Mouse (Mus musculus): ENCODE data around the gene Prmt7.
A peak's percentile ranks its signal among the peaks of the same experiment; 100 is the strongest.

Gene Prmt7

DNA sequence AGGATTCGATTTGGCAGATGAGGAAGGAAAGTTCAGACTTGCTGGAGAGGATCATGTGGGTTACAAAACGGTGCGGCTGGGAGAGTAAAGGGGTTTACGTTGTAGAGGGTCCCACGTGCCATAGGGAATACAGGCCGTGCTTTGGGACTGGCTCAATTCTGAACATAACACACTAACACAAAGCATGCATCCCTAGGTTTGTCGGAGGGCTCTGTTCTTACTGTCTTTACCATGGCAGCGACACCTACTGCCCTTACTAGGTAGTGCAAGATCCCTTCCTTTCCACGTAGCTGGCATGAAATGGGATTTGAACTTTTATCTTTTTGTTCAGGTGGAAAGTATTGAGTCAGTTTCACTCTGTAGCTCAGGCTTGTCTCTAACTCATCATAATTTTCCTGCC is 15.9 kb downstream of the Prmt7 start:
- DNase-seq, result peak; percentile 78 to 82

DNA sequence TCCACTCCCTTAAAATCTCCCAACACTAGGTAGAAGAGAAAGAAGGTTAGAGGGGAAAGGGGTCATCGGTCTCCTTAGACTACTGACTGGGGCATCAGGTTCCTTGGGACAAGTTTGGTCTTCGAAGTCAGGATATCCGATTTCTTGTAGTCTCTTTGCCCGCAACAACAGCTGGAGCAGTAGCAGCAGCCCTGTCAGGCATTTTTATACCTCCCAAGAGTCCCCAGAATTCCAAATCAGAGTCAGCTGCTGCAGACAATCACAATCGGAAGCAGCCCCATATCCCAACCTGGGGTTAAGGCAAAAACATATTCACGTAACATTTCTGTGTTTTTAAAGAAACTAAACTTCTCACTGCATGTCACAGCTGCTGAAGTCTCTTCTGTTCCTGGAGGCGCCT is 20.8 kb downstream of the Prmt7 start:
- DNase-seq, result no peak

DNA sequence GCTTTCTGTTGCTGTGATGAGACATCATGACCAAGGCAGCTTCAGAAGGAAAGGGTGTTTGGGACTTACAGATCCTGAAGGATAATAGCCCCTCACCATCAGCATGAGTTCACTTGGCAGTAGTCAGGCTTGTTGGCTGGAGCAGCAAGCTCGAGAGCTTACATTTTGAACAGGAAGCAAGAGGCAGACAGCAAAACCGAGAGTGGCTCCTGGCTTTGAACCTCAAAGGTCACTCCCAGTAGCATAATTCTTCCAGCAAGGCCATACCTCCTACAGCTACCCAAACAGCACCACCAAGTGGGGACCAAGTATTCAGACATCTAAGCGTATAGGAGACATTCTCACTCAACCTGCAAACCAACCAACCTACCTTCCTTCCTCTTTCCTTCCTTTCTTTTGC is 22.0 kb downstream of the Prmt7 start:
- DNase-seq, result no peak

DNA sequence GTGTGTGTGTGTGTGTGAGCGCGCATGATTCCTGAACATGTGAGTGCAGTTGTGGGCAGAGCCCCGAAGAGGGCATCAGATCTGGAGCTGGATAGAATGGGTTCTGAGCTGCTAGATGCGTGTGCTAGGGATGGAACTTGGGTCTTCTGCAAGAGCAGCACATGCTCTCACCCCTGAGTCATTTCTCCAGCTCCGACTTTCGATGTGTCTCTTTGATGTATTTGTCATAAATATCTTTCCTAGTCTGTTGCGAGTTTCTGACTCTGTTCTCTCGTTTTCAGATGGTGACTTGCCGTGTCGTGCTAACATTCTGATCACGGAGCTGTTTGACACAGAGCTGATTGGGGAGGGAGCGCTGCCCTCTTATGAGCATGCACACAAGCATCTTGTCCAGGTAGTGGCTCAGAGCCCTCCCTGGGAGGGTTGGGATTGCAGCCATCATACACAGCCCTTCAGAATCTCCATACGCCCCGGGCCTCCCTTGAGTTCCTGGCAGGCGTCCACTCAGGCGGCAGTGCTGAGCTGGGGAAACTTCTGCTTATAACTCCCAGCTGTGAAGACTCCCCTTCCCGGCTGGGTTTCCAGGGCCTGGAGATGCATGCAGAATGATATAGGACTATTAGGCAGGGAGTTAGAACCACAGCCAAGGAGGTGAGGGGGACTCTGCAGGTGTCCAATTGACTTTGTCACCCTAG is 24.0 kb downstream of the Prmt7 start:
- DNase-seq, result no peak

- DNase-seq, result peak; percentile 52
Observed at GRCm38 (mm10) chr8:106237106-106237505, 26.4 kb downstream of the Prmt7 start.

DNA sequence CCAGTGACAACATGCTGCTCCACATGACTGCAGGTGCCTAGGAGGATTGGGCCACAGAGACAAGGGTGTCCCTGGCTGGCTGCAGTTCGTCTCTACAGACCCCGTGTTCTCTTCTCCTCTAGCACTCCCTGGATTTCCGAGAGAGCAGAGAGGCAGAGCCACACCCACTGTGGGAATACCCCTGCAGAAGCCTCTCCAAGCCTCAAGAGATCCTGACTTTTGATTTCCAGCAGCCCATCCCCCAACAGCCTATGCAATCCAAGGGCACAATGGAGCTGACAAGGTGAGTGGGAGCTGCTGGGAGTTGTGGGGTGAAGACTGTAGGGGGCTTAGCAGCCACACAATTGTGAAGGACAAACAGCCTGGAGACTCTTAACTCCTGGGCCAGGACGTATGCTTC is 39.5 kb downstream of the Prmt7 start:
- no peak for DNase-seq

DNA sequence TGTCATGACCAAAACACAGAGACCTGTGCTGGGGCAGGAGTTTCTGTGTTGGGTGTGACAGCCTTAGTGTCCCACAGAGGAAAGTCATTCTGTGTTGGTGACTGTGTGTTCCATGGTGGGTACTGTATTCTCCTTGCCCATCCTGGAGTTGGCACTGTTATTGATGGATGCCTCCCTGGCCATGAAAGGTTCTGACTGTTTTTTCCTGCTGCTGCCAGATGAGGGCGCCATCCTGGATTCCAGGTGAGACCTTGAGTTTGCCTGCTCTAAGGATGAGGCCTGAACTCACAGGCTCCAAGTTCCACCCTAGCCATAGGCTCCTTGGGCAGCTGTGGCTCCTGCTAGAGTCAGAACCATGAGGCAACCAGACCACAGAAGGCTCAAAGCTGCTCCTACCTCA is 47.4 kb downstream of the Prmt7 start:
- DNase-seq, result peak in 1 of 2 experiments; percentile 49

- DNase-seq, result peak; percentile 92 to 95
Observed at GRCm38 (mm10) chr8:106259579-106260255, 49.0 kb downstream of the Prmt7 start.

DNA sequence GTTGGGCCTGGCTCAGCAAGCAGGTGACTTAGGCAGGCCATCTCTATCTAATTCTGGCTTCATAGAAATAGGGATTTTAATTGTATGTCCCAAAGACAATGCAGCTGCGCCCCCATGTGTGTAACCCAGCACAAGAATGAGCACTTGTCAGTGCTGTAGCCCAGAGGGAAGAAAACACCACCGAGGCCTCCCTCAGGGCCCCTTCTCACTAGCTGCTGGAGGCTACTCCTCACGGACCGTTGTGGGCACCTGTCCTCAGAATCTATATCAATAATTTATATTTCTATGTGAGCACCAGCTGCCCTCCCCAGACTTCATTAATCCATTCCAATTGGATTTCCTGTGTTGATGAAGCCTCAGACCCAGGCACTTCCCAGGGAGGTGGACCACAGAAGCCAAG is 50.2 kb downstream of the Prmt7 start:
- DNase-seq, result no peak

DNA sequence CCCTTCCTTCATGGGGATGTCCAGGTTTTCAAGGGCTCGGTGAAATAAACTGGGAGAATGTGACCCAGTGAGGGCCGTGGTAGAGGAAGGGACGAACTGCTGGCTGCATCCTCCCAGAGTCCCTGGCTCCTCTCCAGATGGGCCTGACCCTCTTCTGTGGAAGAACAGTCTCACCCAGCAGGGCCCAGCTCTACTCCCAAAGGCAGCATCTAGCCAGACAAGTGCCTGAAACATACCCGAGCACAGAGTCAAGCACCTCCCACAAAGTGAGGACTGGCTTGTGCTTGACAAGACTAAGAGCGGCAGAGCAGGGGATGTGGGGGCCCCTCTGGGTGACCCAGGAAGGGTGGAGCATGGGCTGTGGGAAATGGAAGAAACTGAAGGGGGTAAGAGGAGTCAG is 51.6 kb downstream of the Prmt7 start:
- DNase-seq, result peak; percentile 64 to 69

- peak; percentile 74 to 82 for DNase-seq
Observed at GRCm38 (mm10) chr8:106263928-106264327, 53.2 kb downstream of the Prmt7 start.

DNA sequence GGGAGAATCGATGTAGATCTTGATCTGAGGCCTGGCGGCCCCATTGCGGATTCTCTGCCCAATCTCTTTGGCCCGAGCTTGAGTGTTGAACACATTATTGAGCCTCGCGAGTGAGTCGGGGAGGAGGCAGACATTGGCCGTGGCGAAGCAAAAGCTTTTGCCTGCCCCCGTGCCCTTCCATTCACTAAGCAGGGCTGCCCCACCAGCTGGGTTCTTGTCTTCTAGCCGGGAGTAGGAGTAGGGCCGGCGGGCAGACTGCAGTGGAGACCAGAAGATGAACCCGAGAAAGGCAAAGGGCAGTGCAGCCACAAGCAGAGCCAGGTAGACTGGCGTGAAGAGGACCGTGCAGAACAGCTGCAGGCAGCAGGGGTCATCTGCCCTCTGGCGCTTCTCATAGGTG is 54.7 kb downstream of the Prmt7 start:
- DNase-seq, result peak; percentile 45 to 52

DNA sequence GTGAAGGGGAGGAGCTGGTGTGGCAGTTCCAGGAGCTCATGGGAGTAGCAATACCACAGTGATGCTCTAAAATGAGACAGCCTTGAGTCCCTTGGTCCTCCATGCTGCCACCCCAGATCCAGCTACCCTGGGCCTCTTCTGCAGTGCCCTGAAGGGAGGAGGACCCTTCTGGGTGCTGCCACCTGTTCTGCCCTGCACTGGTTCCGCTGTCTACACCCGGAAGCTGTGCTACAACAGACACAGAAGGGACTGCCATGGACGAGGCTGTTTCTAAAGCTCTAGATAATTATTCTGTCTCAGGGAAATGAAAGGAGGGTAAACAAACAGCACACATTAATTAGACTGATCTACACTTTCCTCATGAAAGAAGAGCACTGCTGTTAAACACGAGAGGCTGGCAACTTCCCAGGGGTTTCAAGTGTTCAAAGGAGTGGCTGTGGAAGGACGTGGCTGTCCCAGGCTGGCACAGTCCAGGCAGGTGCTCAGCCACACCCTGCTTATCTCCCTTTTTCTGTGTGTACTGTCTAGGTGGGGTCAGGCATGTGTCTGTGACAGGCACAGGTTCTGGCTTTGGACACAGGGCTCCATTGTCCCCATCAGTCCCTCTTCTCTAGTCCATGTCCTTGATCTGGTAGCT is 58.1 kb downstream of the Prmt7 start:
- no peak for DNase-seq

- peak; percentile 50 to 60 for DNase-seq
Observed at GRCm38 (mm10) chr8:106270804-106271203, 60.1 kb downstream of the Prmt7 start.

DNA sequence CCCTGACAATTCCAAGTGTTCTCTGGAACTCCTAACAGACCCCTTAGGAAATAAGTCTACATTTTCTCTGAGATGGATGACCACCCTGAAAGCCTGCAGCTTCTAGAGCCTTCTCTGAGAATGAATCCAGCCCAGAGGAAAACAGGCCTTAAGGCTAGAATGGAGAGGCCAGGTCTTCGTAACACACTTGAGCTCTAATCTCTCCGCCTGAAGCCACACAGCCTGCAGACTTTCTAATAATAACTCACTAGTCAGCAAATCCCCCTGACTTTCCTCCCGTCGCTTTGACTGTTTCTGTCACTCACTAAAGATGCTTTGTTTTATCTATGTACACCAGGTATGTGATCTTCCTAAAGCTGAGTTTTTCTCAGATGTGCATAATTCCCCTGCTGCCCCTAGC is 60.6 kb downstream of the Prmt7 start:
- no peak for DNase-seq

- DNase-seq, result no peak
Observed at GRCm38 (mm10) chr8:106273468-106273867, 62.7 kb downstream of the Prmt7 start.

DNA sequence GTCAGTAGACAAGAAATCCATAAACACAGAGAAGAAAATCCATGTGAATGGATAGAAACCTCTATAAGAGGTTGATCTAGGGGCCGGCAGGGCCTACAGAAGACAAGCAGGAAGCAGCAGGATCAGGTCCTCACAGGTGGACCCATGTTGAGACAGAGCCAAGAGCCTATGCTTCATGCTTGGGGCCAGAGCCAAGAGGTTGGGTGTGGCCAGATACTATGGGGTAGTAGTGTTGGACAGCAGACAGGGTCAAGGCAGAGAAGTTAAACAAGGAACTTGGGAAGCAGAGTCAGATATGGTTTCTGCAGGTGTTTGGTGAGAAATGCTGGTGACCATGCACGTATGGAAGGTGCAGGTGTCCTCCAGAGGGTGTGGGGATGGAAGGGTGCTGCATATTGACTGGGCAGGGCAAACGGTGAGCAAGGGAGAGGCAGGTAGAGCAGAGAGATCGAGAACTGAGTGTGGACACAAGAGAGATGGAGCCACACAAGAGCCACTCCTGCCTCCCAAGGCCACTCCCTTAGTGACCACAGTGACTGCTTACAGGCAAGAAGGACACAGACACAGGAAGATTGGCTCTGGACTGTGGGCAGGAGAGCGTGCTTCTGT is 66.1 kb downstream of the Prmt7 start:
- no peak for DNase-seq

- no peak for DNase-seq
Observed at GRCm38 (mm10) chr8:106278367-106279042, 67.8 kb downstream of the Prmt7 start.

DNA sequence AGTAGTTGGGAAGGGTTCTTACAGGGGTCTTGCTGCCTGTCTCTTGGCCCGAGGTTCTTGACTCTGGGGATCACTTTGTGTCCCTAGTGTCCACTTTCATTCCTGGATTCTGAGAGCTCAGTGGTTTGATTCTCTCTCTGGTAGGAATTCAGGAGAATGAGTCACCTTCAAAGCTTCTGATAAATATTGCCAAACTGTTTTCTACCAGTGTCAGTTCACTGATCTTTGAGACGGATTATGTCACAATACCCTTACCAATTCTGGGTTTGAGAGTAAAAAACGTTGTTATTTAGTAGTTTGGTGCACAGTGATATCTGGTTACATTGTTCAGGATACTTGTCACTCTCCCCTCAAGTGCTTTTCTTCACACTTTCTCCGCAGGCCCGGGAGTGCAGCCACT is 69.4 kb downstream of the Prmt7 start:
- DNase-seq, result no peak

DNA sequence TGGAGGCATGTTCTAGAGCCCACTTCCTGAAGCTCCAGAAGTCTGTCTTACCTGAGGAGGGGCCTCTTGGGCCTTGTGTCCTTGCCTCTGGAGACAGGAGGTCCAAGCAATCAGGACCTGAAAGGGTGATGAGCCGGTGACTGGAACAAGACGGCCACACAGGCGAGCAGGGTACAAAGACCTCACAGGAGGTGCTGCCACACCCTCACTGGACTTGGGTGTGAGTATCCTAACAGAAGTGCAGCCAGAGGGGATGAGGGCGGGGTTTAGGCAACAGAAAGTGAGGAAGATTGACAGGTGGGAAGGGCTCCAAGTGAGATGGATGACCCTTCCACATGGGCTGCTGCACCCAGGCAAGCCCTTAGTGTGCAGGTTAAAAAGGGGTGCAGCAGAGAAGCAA is 70.1 kb downstream of the Prmt7 start:
- DNase-seq, result no peak

DNA sequence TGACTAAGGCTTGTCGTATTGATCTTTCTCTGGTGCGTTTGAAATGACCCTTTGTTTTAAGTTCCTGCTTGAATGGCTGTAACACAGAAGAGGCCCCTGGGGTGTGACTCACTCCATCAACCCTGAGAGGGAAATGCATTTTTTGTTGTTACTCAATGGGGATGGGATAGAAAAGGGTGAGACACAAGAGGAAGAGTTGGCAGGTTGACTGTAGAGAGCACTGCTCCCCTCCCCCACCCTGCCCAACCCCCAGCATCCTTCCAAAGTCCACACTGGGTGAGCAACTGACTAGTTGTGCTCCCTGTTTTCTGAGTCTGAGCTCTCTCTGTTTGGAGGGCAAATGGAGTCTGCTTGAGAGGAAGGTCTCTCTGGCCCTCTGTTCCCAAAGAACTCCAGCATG is 76.7 kb downstream of the Prmt7 start:
- no peak for DNase-seq

DNA sequence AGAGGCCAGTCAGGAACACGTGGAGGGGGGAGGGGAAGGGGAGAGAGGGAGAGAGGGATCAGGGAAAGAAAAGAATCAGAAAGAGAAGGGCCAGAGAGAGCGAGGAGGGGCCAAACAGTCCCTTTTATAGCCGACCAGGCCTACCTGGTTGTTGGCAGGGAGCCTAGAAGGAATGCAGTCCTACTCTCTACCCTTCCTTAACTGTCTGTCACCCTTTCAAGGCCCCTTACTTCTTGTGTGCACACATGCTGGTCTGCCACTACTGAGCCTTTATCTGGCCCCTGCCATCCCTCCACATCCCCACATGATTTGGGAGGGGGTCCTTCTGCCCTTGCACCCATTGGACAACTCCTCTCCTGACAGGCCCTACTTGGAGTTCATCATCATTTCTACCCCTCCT is 78.0 kb downstream of the Prmt7 start:
- DNase-seq, result no peak

- DNase-seq, result no peak
Observed at GRCm38 (mm10) chr8:106289464-106289863, 78.7 kb downstream of the Prmt7 start.

Data from cerebellum, postnatal 10 days (tissue).